Mouse (Mus musculus): ENCODE measurements around the gene Btbd7. TPM values are rescaled to one million over a fixed set of nuclear protein-coding genes. Genes with fewer than 3 reads are reported as not detected.

The Btbd7 gene
- polyA plus RNA-seq, 1 experiment from 2014 or later, result 27.9 TPM

GRCm38 (mm10) chr12:102776035-102776434 is 102.2 kb downstream of the Btbd7 start:
- WGBS, result 91% methylated on average over 14 of the region's 14 CpGs
- H3K9me3 ChIP-seq (replicated peaks), result no peaks in the 10 kb centered on the region; the same call in 1 of the 2 replicates
- no peaks in the 10 kb centered on the region for H3K4me1 ChIP-seq
- no peak overlapping the region for H3K9ac ChIP-seq
- no peak for ATAC-seq (ENCODE audit: low FRiP score)
- no peak overlapping the region for H3K27ac ChIP-seq
- peaks cover 65% of the 10 kb centered on the region for H3K36me3 ChIP-seq
- H3K4me2 ChIP-seq (replicated peaks), result no peak overlapping the region
- no peak overlapping the region for H3K4me3 ChIP-seq
- no peaks in the 10 kb centered on the region for H3K27me3 ChIP-seq

- no peak for ATAC-seq (ENCODE audit: low FRiP score)
- H3K4me2 ChIP-seq (replicated peaks), result no peak overlapping the region
- no peak overlapping the region for H3K9ac ChIP-seq
- no peaks in the 10 kb centered on the region for H3K27me3 ChIP-seq
- 91% methylated on average over 5 of the region's 5 CpGs for WGBS
- no peak overlapping the region for H3K4me3 ChIP-seq
- H3K27ac ChIP-seq, result no peak overlapping the region
- H3K36me3 ChIP-seq, result peaks cover 80% of the 10 kb centered on the region
- H3K4me1 ChIP-seq, result no peaks in the 10 kb centered on the region
- H3K9me3 ChIP-seq (replicated peaks), result no peaks in the 10 kb centered on the region; the same call in 1 of the 2 replicates
Observed at GRCm38 (mm10) chr12:102772676-102773075, 105.6 kb downstream of the Btbd7 start.

GRCm38 (mm10) chr12:102771601-102772000 is 106.7 kb downstream of the Btbd7 start:
- Histone ChIP-seq H3K4me2 (replicated peaks) (no peak overlapping the region), H3K27ac (no peak overlapping the region), H3K27me3 (no peaks in the 10 kb centered on the region), H3K9me3 (replicated peaks) (no peaks in the 10 kb centered on the region; the same call in 1 of the 2 replicates), H3K36me3 (peaks cover 85% of the 10 kb centered on the region), H3K4me3 (no peak overlapping the region), H3K9ac (no peak overlapping the region), H3K4me1 (no peaks in the 10 kb centered on the region)
- WGBS, result 96% methylated on average over 8 of the region's 8 CpGs
- no peak for ATAC-seq (ENCODE audit: low FRiP score)

GRCm38 (mm10) chr12:102769000-102769399 is 109.3 kb downstream of the Btbd7 start:
- Histone ChIP-seq H3K4me1 (no peaks in the 10 kb centered on the region), H3K9me3 (replicated peaks) (no peaks in the 10 kb centered on the region; the same call in 1 of the 2 replicates), H3K4me3 (no peak overlapping the region), H3K4me2 (replicated peaks) (no peak overlapping the region), H3K27ac (no peak overlapping the region), H3K27me3 (no peaks in the 10 kb centered on the region), H3K9ac (no peak overlapping the region), H3K36me3 (peaks cover 79% of the 10 kb centered on the region)
- ATAC-seq (ENCODE audit: low FRiP score), result no peak
- WGBS, result 97% methylated on average over 4 of the region's 4 CpGs

- no peak overlapping the region for H3K4me2 ChIP-seq (replicated peaks)
- peaks cover 8% of the 10 kb centered on the region for H3K4me1 ChIP-seq
- H3K4me3 ChIP-seq, result no peak overlapping the region
- no peak overlapping the region for H3K27ac ChIP-seq
- H3K36me3 ChIP-seq, result peaks cover 29% of the 10 kb centered on the region
- no peak overlapping the region for H3K9ac ChIP-seq
- no peaks in the 10 kb centered on the region for H3K9me3 ChIP-seq (replicated peaks)
- H3K27me3 ChIP-seq, result no peaks in the 10 kb centered on the region
- ATAC-seq (ENCODE audit: low FRiP score), result no peak
Observed at GRCm38 (mm10) chr12:102763696-102764095, 114.6 kb downstream of the Btbd7 start.

- H3K9ac ChIP-seq, result no peak overlapping the region
- WGBS, result 95% methylated on average over 3 of the region's 3 CpGs
- no peak for ATAC-seq (ENCODE audit: low FRiP score)
Observed at GRCm38 (mm10) chr12:102761668-102762067, 116.6 kb downstream of the Btbd7 start.

GRCm38 (mm10) chr12:102758936-102759335 is 119.3 kb downstream of the Btbd7 start:
- peak overlapping the region; percentile 86 for H3K9ac ChIP-seq
- H3K9me3 ChIP-seq (replicated peaks), result no peaks in the 10 kb centered on the region
- no peak for ATAC-seq (ENCODE audit: low FRiP score)
- no peaks in the 10 kb centered on the region for H3K36me3 ChIP-seq
- H3K27me3 ChIP-seq, result no peaks in the 10 kb centered on the region
- H3K4me2 ChIP-seq (replicated peaks), result peak overlapping the region; percentile 77
- H3K27ac ChIP-seq, result no peak overlapping the region
- peak overlapping the region; percentile 85 for H3K4me3 ChIP-seq
- 2% methylated on average over 5 of the region's 5 CpGs for WGBS
- H3K4me1 ChIP-seq, result peaks cover 17% of the 10 kb centered on the region

More at GRCm38 (mm10) chr12:102761668-102762067, 116.6 kb downstream of the Btbd7 start:
- Histone ChIP-seq H3K4me1 (peaks cover 14% of the 10 kb centered on the region), H3K36me3 (peaks cover 15% of the 10 kb centered on the region), H3K4me2 (replicated peaks) (no peak overlapping the region), H3K27ac (no peak overlapping the region), H3K9me3 (replicated peaks) (no peaks in the 10 kb centered on the region), H3K27me3 (no peaks in the 10 kb centered on the region), H3K4me3 (no peak overlapping the region)

GRCm38 (mm10) chr12:102758403-102758756 is 119.9 kb downstream of the Btbd7 start, which contains the start of gene Gm20604:
Gm20604 (minus strand) TSS chr12:102758672.
- peaks cover 17% of the 10 kb centered on the region for H3K4me1 ChIP-seq
- H3K36me3 ChIP-seq, result 0 out of 2 replicates have a peak, but pooled peaks cover 2% of the 10 kb centered on the region
- ATAC-seq (ENCODE audit: low FRiP score), result no peak
- H3K27me3 ChIP-seq, result no peaks in the 10 kb centered on the region
- H3K4me2 ChIP-seq (replicated peaks), result peak within 1 kb of the TSS; percentile 77
- WGBS, result under 1% methylated on average over 10 of the region's 10 CpGs
- peak within 1 kb of the TSS; percentile 85 for H3K4me3 ChIP-seq
- H3K9me3 ChIP-seq (replicated peaks), result no peaks in the 10 kb centered on the region
- peak within 1 kb of the TSS; percentile 92 for H3K27ac ChIP-seq
- peak within 1 kb of the TSS; percentile 86 for H3K9ac ChIP-seq

GRCm38 (mm10) chr12:102757689-102758402 is 120.4 kb downstream of the Btbd7 start, which contains the start of the genes Gm28051, Gon7 and Ubr7:
Gm28051 (minus strand) TSS chr12:102757765.
Gon7 (minus strand) TSS chr12:102757803.
Ubr7 (plus strand) TSS chr12:102757967.
- no peaks in the 10 kb centered on the region for H3K27me3 ChIP-seq
- H3K27ac ChIP-seq, result peak within 1 kb of the TSS; percentile 92
- 0 out of 2 replicates have a peak, but pooled peaks cover 2% of the 10 kb centered on the region for H3K36me3 ChIP-seq
- H3K4me3 ChIP-seq, result peak within 1 kb of the TSS; percentile 85
- peaks cover 17% of the 10 kb centered on the region for H3K4me1 ChIP-seq
- peak within 1 kb of the TSS; percentile 86 for H3K9ac ChIP-seq
- WGBS, result under 1% methylated on average over 73 of the region's 73 CpGs
- ATAC-seq (ENCODE audit: low FRiP score), result peak; percentile 97
- H3K9me3 ChIP-seq (replicated peaks), result no peaks in the 10 kb centered on the region
- H3K4me2 ChIP-seq (replicated peaks), result peak within 1 kb of the TSS; percentile 77

- peak; percentile 90 for ATAC-seq (ENCODE audit: low FRiP score)
- H3K27ac ChIP-seq, result peak overlapping the region; percentile 92
- peak overlapping the region; percentile 74 for H3K4me2 ChIP-seq (replicated peaks)
- peaks cover 17% of the 10 kb centered on the region for H3K4me1 ChIP-seq
- no peaks in the 10 kb centered on the region for H3K9me3 ChIP-seq (replicated peaks)
- WGBS, result 2% methylated on average over 46 of the region's 46 CpGs
- peak overlapping the region; percentile 75 for H3K9ac ChIP-seq
- no peaks in the 10 kb centered on the region for H3K27me3 ChIP-seq
- peak overlapping the region; percentile 85 for H3K4me3 ChIP-seq
- H3K36me3 ChIP-seq, result 0 out of 2 replicates have a peak, but pooled peaks cover 2% of the 10 kb centered on the region
Observed at GRCm38 (mm10) chr12:102757055-102757688, 121.1 kb downstream of the Btbd7 start.

- 88% methylated on average over 7 of the region's 7 CpGs for WGBS
- 0 out of 2 replicates have a peak, but pooled peaks cover 2% of the 10 kb centered on the region for H3K36me3 ChIP-seq
- no peak overlapping the region for H3K27ac ChIP-seq
- no peaks in the 10 kb centered on the region for H3K9me3 ChIP-seq (replicated peaks)
- peak overlapping the region; percentile 74 for H3K4me2 ChIP-seq (replicated peaks)
- peak overlapping the region; percentile 85 for H3K4me3 ChIP-seq
- peaks cover 17% of the 10 kb centered on the region for H3K4me1 ChIP-seq
- no peak overlapping the region for H3K9ac ChIP-seq
- ATAC-seq (ENCODE audit: low FRiP score), result no peak
- H3K27me3 ChIP-seq, result no peaks in the 10 kb centered on the region
Observed at GRCm38 (mm10) chr12:102756304-102756703, 122.0 kb downstream of the Btbd7 start.

GRCm38 (mm10) chr12:102748256-102748655 is 130.0 kb downstream of the Btbd7 start:
- ATAC-seq (ENCODE audit: low FRiP score), result no peak
- H3K4me3 ChIP-seq, result no peak overlapping the region
- peaks cover 11% of the 10 kb centered on the region for H3K4me1 ChIP-seq
- no peaks in the 10 kb centered on the region for H3K27me3 ChIP-seq
- no peaks in the 10 kb centered on the region for H3K9me3 ChIP-seq (replicated peaks)
- peaks cover 8% of the 10 kb centered on the region; the same call in 1 of the 2 replicates for H3K36me3 ChIP-seq
- H3K4me2 ChIP-seq (replicated peaks), result no peak overlapping the region
- H3K9ac ChIP-seq, result no peak overlapping the region
- 88% methylated on average over 3 of the region's 3 CpGs for WGBS
- no peak overlapping the region for H3K27ac ChIP-seq
